In the genomic region with DNA sequence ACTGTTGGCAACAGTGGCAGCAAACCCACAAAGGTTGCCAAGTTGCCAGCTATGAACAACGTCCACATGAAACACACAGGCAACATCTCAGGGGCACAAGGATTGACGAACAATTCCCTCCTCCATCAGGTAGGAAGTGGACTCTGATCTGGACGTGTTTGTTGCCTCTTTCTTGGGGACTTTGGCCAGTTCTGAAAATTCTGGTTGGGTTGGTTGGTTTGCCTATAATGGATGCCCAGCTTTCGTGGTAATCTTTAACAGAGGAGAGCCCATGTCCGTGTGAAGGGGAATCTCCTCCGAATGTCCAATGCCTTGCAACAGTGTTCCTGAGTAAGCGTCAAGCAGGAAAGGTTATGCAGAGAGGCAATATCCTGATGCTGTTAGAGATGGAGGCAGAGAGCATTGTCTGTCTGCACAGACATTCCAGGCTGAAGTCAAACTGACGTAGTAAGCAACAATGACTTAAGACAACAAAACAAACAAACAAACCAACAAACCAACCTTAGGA, we compare ENCODE assay signal across 33 mouse cellular contexts. TPM values are rescaled to one million over a fixed set of nuclear protein-coding genes. Genes with fewer than 3 reads are reported as not detected.
DNase-seq lines count a peak whose midpoint lies in the region; ATAC-seq and TF ChIP-seq lines count a peak whose summit lies in the region.
"Had no signal": no experiment of that assay in that cellular context is flagged by ENCODE, and none has a peak within 500 bp of the region (broad histone marks: within the 10 kb centered on the region; RNA-seq: fewer than 3 reads in every experiment).

No protein-coding gene starts in this region.

- peak overlapping the region; percentile 84 for H3K27ac ChIP-seq in liver, adult 2 months (replicated peaks; ENCODE audit: insufficient read depth, low read depth, low read length)
- no peak overlapping the region for H3K27ac ChIP-seq in liver, embryonic 12.5 days
- peak overlapping the region; percentile 62 for H3K27ac ChIP-seq in intestine, postnatal 0 days (ENCODE audit: low read depth, low read length)
- peak overlapping the region; percentile 32; the same call in 1 of the 2 replicates for H3K27ac ChIP-seq in kidney, embryonic 15.5 days
- H3K27ac ChIP-seq in hindbrain, embryonic 16.5 days (ENCODE audit: low read depth, low read length) = no peak overlapping the region
- H3K27ac ChIP-seq: embryonic facial prominence, embryonic 10.5 days; embryonic facial prominence, embryonic 15.5 days; forebrain, embryonic 12.5 days; hindbrain, embryonic 12.5 days; limb, embryonic 10.5 days; limb, embryonic 15.5 days; neural tube, embryonic 12.5 days; stomach, postnatal 0 days had no signal

- peaks cover 27% of the 10 kb centered on the region for H3K36me3 ChIP-seq in liver, adult 2 months (ENCODE audit: control insufficient read depth, insufficient read depth, low read length)
- H3K36me3 ChIP-seq in liver, embryonic 12.5 days = peaks cover 46% of the 10 kb centered on the region
- H3K36me3 ChIP-seq in intestine, postnatal 0 days (ENCODE audit: control insufficient read depth, insufficient read depth) = peaks cover 57% of the 10 kb centered on the region
- peaks cover 68% of the 10 kb centered on the region for H3K36me3 ChIP-seq in kidney, embryonic 15.5 days
- H3K36me3 ChIP-seq in hindbrain, embryonic 16.5 days (ENCODE audit: control insufficient read depth, insufficient read depth, low read length) = peaks cover 20% of the 10 kb centered on the region

- no peak for TF ChIP-seq POLR2A in liver, adult 2 months (IDR thresholded peaks at IDR 0.05; ENCODE audit: extremely low read depth, insufficient read depth, low read length)

- H3K4me1 ChIP-seq in liver, adult 2 months (ENCODE audit: control insufficient read depth, insufficient read depth, low read length) = peaks cover 19% of the 10 kb centered on the region
- no peaks in the 10 kb centered on the region for H3K4me1 ChIP-seq in liver, embryonic 12.5 days
- no peaks in the 10 kb centered on the region for H3K4me1 ChIP-seq in intestine, postnatal 0 days (replicated peaks; ENCODE audit: control insufficient read depth, insufficient read depth, low read length)
- no peaks in the 10 kb centered on the region for H3K4me1 ChIP-seq in kidney, embryonic 15.5 days
- H3K4me1 ChIP-seq in hindbrain, embryonic 16.5 days (ENCODE audit: control insufficient read depth, insufficient read depth, low read depth, low read length) = no peaks in the 10 kb centered on the region
- H3K4me1 ChIP-seq: embryonic facial prominence, embryonic 10.5 days; embryonic facial prominence, embryonic 15.5 days; forebrain, embryonic 12.5 days; hindbrain, embryonic 12.5 days; limb, embryonic 10.5 days; limb, embryonic 15.5 days; neural tube, embryonic 12.5 days had no signal

- peaks cover 2% of the 10 kb centered on the region; the same call in 1 of the 2 replicates for H3K79me2 ChIP-seq in liver, adult 2 months (ENCODE audit: control insufficient read depth, insufficient read depth, low read length)

- H3K9me3 ChIP-seq in liver, embryonic 12.5 days (replicated peaks) = no peaks in the 10 kb centered on the region
- no peaks in the 10 kb centered on the region for H3K9me3 ChIP-seq in intestine, postnatal 0 days (ENCODE audit: control insufficient read depth)
- H3K9me3 ChIP-seq in kidney, embryonic 15.5 days (replicated peaks) = no peaks in the 10 kb centered on the region
- H3K9me3 ChIP-seq in hindbrain, embryonic 16.5 days (ENCODE audit: control insufficient read depth, low read length) = no peaks in the 10 kb centered on the region
- H3K9me3 ChIP-seq: embryonic facial prominence, embryonic 10.5 days; embryonic facial prominence, embryonic 15.5 days; forebrain, embryonic 12.5 days; hindbrain, embryonic 12.5 days; limb, embryonic 10.5 days; limb, embryonic 15.5 days; neural tube, embryonic 12.5 days had no signal

- no peak overlapping the region for H3K4me3 ChIP-seq in liver, adult 2 months (ENCODE audit: insufficient read depth, low read depth, low read length)
- no peak overlapping the region for H3K4me3 ChIP-seq in liver, embryonic 12.5 days
- H3K4me3 ChIP-seq in intestine, postnatal 0 days (ENCODE audit: low read depth, low read length) = no peak overlapping the region
- H3K4me3 ChIP-seq in kidney, embryonic 15.5 days (replicated peaks) = no peak overlapping the region
- no peak overlapping the region for H3K4me3 ChIP-seq in hindbrain, embryonic 16.5 days (ENCODE audit: low read length)
- H3K4me3 ChIP-seq: embryonic facial prominence, embryonic 10.5 days; embryonic facial prominence, embryonic 15.5 days; forebrain, embryonic 12.5 days; hindbrain, embryonic 12.5 days; limb, embryonic 10.5 days; limb, embryonic 15.5 days; myocyte; neural tube, embryonic 12.5 days had no signal

- no peak for TF ChIP-seq CTCF in liver, adult 2 months (IDR thresholded peaks at IDR 0.05; ENCODE audit: low read depth, low read length)
- no peak for TF ChIP-seq CTCF in intestine, postnatal 0 days (IDR thresholded peaks at IDR 0.05; ENCODE audit: low read depth)

- WGBS in liver, adult 2 months = 22% methylated on average over 8 of the region's 8 CpGs
- WGBS in liver, embryonic 12.5 days (ENCODE audit: insufficient replicate concordance) = 76% methylated on average over 8 of the region's 8 CpGs
- WGBS in intestine, postnatal 0 days = 52% methylated on average over 8 of the region's 8 CpGs
- 90% methylated on average over 8 of the region's 8 CpGs for WGBS in kidney, embryonic 15.5 days
- 91% methylated on average over 8 of the region's 8 CpGs for whole genome bisulfite sequencing in hindbrain, embryonic 16.5 days

- no peaks in the 10 kb centered on the region for H3K27me3 ChIP-seq in liver, adult 2 months (ENCODE audit: control insufficient read depth, insufficient read depth, low read length)
- no peaks in the 10 kb centered on the region for H3K27me3 ChIP-seq in liver, embryonic 12.5 days (replicated peaks)
- H3K27me3 ChIP-seq in intestine, postnatal 0 days (replicated peaks; ENCODE audit: control insufficient read depth, insufficient read depth, low read length) = no peaks in the 10 kb centered on the region
- no peaks in the 10 kb centered on the region for H3K27me3 ChIP-seq in kidney, embryonic 15.5 days
- no peaks in the 10 kb centered on the region for H3K27me3 ChIP-seq in hindbrain, embryonic 16.5 days (replicated peaks; ENCODE audit: control insufficient read depth, insufficient read depth, low read length)
- H3K27me3 ChIP-seq: embryonic facial prominence, embryonic 15.5 days; forebrain, embryonic 12.5 days; hindbrain, embryonic 12.5 days; limb, embryonic 15.5 days; neural tube, embryonic 12.5 days; Patski had no signal

- peak; percentile 85 for DNase-seq in liver, adult 2 months (ENCODE audit: extremely low read depth, low read depth, low spot score)
- DNase-seq in kidney, postnatal 25 days = peak; percentile 61 to 79
- no peak for DNase-seq in adrenal gland, adult 8-10 months
- DNase-seq in lung, postnatal 4 days = no peak
- DNase-seq: adrenal gland, postnatal 36 days; cerebellum, adult 18-20 months; cerebellum, postnatal 10 days; forebrain, postnatal 0 days; gastrocnemius, postnatal 14 days; heart, postnatal 36 days; layer of hippocampus, postnatal 36 days; lung, adult 2 months; lung, postnatal 10 days; midbrain, embryonic 14.5 days; right cerebral cortex, adult 18-20 months; right cerebral cortex, postnatal 4 days; thymus, adult 18-20 months; thymus, postnatal 36 days had no signal

- H3K9ac ChIP-seq in liver, adult 2 months (ENCODE audit: low read depth, low read length) = no peak overlapping the region
- no peak overlapping the region for H3K9ac ChIP-seq in liver, embryonic 12.5 days
- no peak overlapping the region for H3K9ac ChIP-seq in intestine, postnatal 0 days (ENCODE audit: low read depth, low read length)
- no peak overlapping the region for H3K9ac ChIP-seq in kidney, embryonic 15.5 days
- no peak overlapping the region for H3K9ac ChIP-seq in hindbrain, embryonic 16.5 days (ENCODE audit: low read depth, low read length)
- H3K9ac ChIP-seq: embryonic facial prominence, embryonic 15.5 days; forebrain, embryonic 12.5 days; forebrain, postnatal 0 days; hindbrain, embryonic 12.5 days; limb, embryonic 15.5 days; neural tube, embryonic 12.5 days had no signal

- no peak overlapping the region for H3K4me2 ChIP-seq in liver, embryonic 12.5 days
- no peak overlapping the region for H3K4me2 ChIP-seq in intestine, postnatal 0 days (replicated peaks; ENCODE audit: low read depth)
- H3K4me2 ChIP-seq in kidney, embryonic 15.5 days = no peak overlapping the region
- no peak overlapping the region for H3K4me2 ChIP-seq in hindbrain, embryonic 16.5 days (ENCODE audit: low read length)
- H3K4me2 ChIP-seq: embryonic facial prominence, embryonic 15.5 days; forebrain, embryonic 12.5 days; heart, embryonic 11.5 days; hindbrain, embryonic 12.5 days; limb, embryonic 15.5 days; neural tube, embryonic 12.5 days had no signal

- no peak for ATAC-seq in liver, embryonic 12.5 days
- peak; percentile 62 for ATAC-seq in intestine, postnatal 0 days
- ATAC-seq in kidney, embryonic 15.5 days (replicated peaks; ENCODE audit: low FRiP score) = 0 out of 2 replicates have a peak, but pooled peaks have one; percentile 34
- ATAC-seq in hindbrain, embryonic 16.5 days = no peak
- ATAC-seq: forebrain, postnatal 0 days; Patski had no signal

RNA-seq across cellular contexts. Expression of gene Psmd6, which starts 20.0 kb away (rescaled TPM):
- 120 and 122 TPM in 2 replicates for total RNA-seq in liver, adult 2 months (2014; rRNA removed)
- 36.6 and 43.5 TPM in 2 replicates for polyA plus RNA-seq in liver, adult 2 months (2012; rRNA removed)
- polyA plus RNA-seq in liver, embryonic 12.5 days (2016; fragmentation: Nextera tagmentation; extraction: Ambion mirVana) = 195 and 202 TPM in 2 replicates
- 120 and 122 TPM in 2 replicates for polyA plus RNA-seq in intestine, postnatal 0 days (2015; fragmentation: Nextera tagmentation; extraction: Ambion mirVana)
- 235 and 255 TPM in 2 replicates for polyA plus RNA-seq in kidney, embryonic 15.5 days (2015; fragmentation: Nextera tagmentation; extraction: Ambion mirVana)
- 100 to 1,000 TPM; 133 to 144 (median 135) TPM for total RNA-seq in adrenal gland, adult 8-10 months (2022)
- 244 and 245 TPM in 2 replicates for polyA plus RNA-seq in hindbrain, embryonic 16.5 days (2015; fragmentation: Nextera tagmentation; extraction: Ambion mirVana)

Comparison
In these comparisons a context has a peak if more than half of its experiments do, and no peak if none do; other contexts are left out.
1. H3K27ac ChIP-seq: peak in liver, adult 2 months (single experiment), intestine, postnatal 0 days (single experiment) and kidney, embryonic 15.5 days (single experiment); none in liver, embryonic 12.5 days (single experiment) and hindbrain, embryonic 16.5 days (single experiment).
2. DNase-seq: peak in liver, adult 2 months (single experiment) and kidney, postnatal 25 days (2 of 2); none in adrenal gland, adult 8-10 months (single experiment) and lung, postnatal 4 days (0 of 2).
3. ATAC-seq: peak in intestine, postnatal 0 days (single experiment) and kidney, embryonic 15.5 days (single experiment); none in liver, embryonic 12.5 days (single experiment) and hindbrain, embryonic 16.5 days (single experiment).